Mouse (Mus musculus): ENCODE measurements around the gene Ube2v1. TPM values are rescaled to one million over a fixed set of nuclear protein-coding genes. Genes with fewer than 3 reads are reported as not detected.
"Not testable (repeated sequence)": the region's sequence is repeated elsewhere in the genome, so short reads cannot be mapped to it uniquely, and the experiment has no call there.

The Ube2v1 gene
- polyA plus RNA-seq, 1 experiment: 314 TPM

DNA sequence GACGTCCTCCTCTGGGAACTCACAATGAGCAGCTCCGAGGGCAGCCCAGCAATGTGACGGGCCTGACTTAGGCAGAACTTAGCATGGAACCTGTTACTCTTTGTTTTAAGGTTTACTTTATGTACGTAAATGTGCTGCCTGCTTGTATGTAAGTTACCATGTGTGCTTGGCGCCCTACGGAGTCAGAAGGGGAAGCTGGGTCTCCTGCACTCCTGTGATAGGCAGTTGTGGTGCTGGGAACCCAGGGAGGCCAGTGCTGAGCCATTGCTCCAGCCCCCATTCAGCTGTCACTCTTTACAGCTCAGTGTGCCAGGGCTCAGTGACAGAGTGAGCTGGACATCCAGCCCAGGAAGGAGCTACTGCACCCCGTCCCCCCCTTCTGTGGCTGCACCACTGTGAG is 4.9 kb downstream of the Ube2v1 start:
- H3K9me3 ChIP-seq: no peaks in the 10 kb centered on the region
- H3K36me3 ChIP-seq (replicated peaks; ENCODE audit: low read length): peaks cover 69% of the 10 kb centered on the region
- H3K4me3 ChIP-seq (replicated peaks): peak overlapping the region; percentile 85
- H3K4me1 ChIP-seq: peaks cover 80% of the 10 kb centered on the region
- TF ChIP-seq GATA1 (IDR thresholded peaks at IDR 0.05; ENCODE audit: borderline replicate concordance, low read length): no peak
- no peak for TF ChIP-seq FLI1 (IDR thresholded peaks at IDR 0.05; ENCODE audit: low read length)
- H3K27me3 ChIP-seq (replicated peaks): no peaks in the 10 kb centered on the region

DNA sequence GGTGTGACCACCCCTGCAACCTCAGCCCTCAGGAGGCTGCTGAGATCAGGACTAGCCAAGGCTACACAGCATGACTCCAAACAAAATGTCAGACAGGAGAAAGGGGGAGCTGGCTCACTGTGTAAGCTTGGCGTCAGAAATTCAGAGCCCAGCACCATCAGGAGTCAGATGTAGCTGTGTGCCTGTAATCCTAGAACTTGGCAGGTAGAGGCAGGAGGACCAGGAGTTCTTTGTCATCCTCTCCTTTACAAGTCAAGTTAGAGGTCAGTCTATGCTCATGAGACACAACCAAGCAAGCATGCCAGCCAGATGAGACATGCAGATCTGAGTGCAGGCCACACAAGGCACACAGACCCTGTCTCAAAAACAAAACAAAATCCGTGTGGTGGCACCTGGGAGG is 6.2 kb downstream of the Ube2v1 start:
- no peaks in the 10 kb centered on the region for H3K9me3 ChIP-seq
- no peaks in the 10 kb centered on the region for H3K27me3 ChIP-seq (replicated peaks)
- H3K4me3 ChIP-seq (replicated peaks): peak overlapping the region; percentile 4
- peaks cover 92% of the 10 kb centered on the region for H3K4me1 ChIP-seq
- peaks cover 82% of the 10 kb centered on the region for H3K36me3 ChIP-seq (replicated peaks; ENCODE audit: low read length)
- TF ChIP-seq FLI1 (IDR thresholded peaks at IDR 0.05; ENCODE audit: low read length) (no peak), GATA1 (IDR thresholded peaks at IDR 0.05; ENCODE audit: borderline replicate concordance, low read length) (no peak)

DNA sequence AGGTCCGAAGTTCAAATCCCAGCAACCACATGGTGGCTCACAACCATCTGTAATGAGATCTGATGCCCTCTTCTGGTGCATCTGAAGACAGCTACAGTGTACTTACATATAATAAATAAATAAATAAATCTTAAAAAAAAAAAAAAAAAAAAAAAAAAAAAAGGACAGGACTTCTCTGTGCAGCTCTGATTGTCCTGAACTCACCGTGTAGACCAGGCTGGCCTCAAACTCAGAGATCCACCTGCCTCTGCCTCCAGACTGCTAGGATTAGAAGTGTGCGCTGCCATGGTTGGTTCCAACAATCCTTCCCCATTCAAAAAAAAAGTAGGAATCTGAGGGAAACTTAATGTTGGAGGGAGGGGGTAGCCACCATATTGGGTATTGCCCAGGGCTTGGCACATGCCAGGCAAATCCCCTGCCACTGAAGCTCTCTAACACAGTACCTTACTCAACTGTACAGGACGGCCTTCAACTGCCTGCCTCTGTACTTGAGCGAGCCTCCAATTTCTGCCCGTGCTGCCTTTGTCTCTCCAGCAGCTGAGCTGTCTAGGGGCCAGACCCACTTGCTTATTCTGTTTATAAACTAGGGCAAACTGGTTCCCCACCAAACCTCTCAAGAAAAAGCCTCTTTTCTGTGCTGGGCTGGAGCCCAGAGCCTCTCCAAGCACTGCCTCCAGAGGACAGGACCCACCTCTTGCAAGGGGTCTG is 7.4 kb downstream of the Ube2v1 start:
- Histone ChIP-seq H3K4me1 (peaks cover 87% of the 10 kb centered on the region), H3K36me3 (replicated peaks; ENCODE audit: low read length) (peaks cover 81% of the 10 kb centered on the region), H3K4me3 (replicated peaks) (no peak overlapping the region), H3K9me3 (no peaks in the 10 kb centered on the region), H3K27me3 (replicated peaks) (no peaks in the 10 kb centered on the region)
- no peak for TF ChIP-seq FLI1 (IDR thresholded peaks at IDR 0.05; ENCODE audit: low read length)
- TF ChIP-seq GATA1 (IDR thresholded peaks at IDR 0.05; ENCODE audit: borderline replicate concordance, low read length): no peak

DNA sequence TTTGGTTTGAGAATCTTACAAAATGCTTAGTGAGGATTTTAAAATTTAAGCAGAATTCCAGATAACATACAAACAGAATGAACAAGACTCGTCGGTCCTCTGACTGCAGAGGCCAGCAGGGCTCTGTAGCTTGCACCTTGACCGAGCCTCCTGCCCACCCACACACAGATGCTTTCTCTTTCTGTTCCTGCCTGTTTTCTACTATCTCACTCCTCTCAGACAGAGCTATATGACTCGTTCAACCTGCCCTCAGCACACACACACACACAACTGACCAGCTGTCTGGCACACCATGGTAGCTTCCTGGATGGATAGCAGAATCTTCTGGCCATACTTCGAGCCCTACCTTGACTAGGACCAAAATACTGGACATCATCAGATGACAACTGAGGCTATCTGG is 8.9 kb downstream of the Ube2v1 start:
- peaks cover 84% of the 10 kb centered on the region for H3K4me1 ChIP-seq
- H3K36me3 ChIP-seq (replicated peaks; ENCODE audit: low read length): peaks cover 79% of the 10 kb centered on the region

DNA sequence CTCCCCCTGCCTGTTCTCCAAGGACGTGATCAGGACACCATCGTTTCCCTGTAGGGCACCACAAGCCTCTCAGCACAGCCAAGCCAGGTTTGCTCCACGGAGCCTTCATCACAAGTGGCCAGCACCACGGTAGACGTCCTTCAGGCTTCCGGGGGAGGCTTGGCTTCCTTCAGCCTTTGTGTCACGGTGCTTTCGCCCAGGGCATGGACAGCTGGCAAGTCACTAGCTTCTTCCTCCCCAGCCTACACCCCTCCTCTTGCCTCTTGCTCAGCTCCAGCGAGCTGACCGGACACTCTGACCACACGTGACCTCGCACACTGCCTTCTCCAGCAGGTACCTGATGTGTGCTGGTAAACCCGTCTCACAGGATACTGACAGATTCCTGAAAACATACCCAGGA is 9.5 kb downstream of the Ube2v1 start:
- TF ChIP-seq GATA1 (IDR thresholded peaks at IDR 0.05; ENCODE audit: borderline replicate concordance, low read length): no peak
- no peak for TF ChIP-seq FLI1 (IDR thresholded peaks at IDR 0.05; ENCODE audit: low read length)
- H3K36me3 ChIP-seq (replicated peaks; ENCODE audit: low read length): peaks cover 79% of the 10 kb centered on the region

More for the DNA sequence above, 8.9 kb downstream of the Ube2v1 start:
- TF ChIP-seq FLI1 (IDR thresholded peaks at IDR 0.05; ENCODE audit: low read length): no peak
- TF ChIP-seq GATA1 (IDR thresholded peaks at IDR 0.05; ENCODE audit: borderline replicate concordance, low read length): no peak
- H3K27me3 ChIP-seq (replicated peaks): no peaks in the 10 kb centered on the region
- peak overlapping the region; percentile 33 for H3K4me3 ChIP-seq (replicated peaks)
- H3K9me3 ChIP-seq: no peaks in the 10 kb centered on the region

DNA sequence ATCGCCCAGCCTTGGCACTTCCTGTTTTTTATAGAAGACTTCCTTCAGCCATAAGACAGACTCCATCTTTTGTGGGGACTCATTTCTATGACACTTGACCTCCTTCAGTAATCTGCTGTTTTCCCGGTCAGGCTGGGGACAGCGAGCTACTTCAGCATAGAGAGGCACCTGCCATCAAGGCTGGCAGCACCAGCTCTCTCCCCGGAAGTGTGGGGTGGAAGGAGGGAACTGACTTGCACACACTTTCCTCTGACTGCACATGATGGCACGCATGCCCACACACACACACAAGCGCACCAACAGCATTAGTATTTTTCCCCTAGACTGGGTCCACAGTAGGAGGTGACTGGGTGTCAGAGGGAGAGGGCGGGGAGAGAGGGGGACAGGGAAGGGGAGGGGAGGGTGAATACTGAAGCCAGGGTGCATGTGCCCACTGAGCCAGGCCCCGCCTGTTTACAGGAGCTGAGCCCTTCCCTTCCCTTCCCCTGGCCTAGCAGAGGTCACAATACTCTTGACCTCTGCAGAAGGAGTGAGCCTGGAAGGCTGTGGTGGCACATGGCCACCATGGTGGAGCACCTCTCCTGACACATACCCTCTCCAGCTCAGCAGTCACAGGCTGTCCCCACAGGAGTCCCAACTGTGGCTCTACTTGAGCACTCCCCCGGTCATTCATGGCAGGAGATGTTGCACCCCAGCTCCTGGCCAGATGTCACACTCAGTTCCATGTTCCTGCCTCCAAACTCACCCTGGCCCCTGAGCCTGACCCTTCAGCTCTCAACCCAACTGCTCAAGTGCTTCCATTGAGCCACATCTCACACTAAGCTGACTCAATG is 10.4 kb downstream of the Ube2v1 start:
- Histone ChIP-seq H3K4me1 (peaks cover 84% of the 10 kb centered on the region), H3K4me3 (replicated peaks) (peak overlapping the region; percentile 53), H3K9me3 (no peaks in the 10 kb centered on the region), H3K36me3 (replicated peaks; ENCODE audit: low read length) (peaks cover 80% of the 10 kb centered on the region), H3K27me3 (replicated peaks) (no peaks in the 10 kb centered on the region)
- TF ChIP-seq FLI1 (IDR thresholded peaks at IDR 0.05; ENCODE audit: low read length) (no peak), GATA1 (IDR thresholded peaks at IDR 0.05; ENCODE audit: borderline replicate concordance, low read length) (no peak)

More for the DNA sequence above, 9.5 kb downstream of the Ube2v1 start:
- no peaks in the 10 kb centered on the region for H3K27me3 ChIP-seq (replicated peaks)
- peak overlapping the region; percentile 60 for H3K4me3 ChIP-seq (replicated peaks)
- no peaks in the 10 kb centered on the region for H3K9me3 ChIP-seq
- H3K4me1 ChIP-seq: peaks cover 84% of the 10 kb centered on the region

DNA sequence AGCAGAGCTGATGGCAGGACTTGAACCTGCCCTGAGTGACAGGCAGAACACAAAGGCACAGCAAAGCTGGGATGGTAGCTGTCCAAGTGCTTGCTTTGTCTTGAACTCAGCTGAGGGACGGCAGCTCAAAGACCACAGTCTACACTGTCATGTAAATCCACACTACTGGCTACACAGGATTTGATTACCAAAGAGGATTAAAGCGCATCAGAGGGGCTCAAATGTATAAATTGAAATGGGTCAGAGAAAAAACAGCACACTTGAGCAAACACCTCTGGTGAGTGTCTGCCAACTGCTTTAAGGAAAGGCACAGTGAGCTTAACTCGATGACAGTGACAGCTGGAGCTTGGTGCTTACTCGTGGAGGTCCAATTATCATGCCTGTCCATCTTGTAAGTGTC is 14.4 kb downstream of the Ube2v1 start:
- H3K27me3 ChIP-seq (replicated peaks): no peaks in the 10 kb centered on the region
- H3K36me3 ChIP-seq (replicated peaks; ENCODE audit: low read length): peaks cover 93% of the 10 kb centered on the region
- TF ChIP-seq FLI1 (IDR thresholded peaks at IDR 0.05; ENCODE audit: low read length) (no peak), GATA1 (IDR thresholded peaks at IDR 0.05; ENCODE audit: borderline replicate concordance, low read length) (no peak)
- peaks cover 16% of the 10 kb centered on the region for H3K9me3 ChIP-seq
- no peak overlapping the region for H3K4me3 ChIP-seq (replicated peaks)
- H3K4me1 ChIP-seq: peaks cover 68% of the 10 kb centered on the region

DNA sequence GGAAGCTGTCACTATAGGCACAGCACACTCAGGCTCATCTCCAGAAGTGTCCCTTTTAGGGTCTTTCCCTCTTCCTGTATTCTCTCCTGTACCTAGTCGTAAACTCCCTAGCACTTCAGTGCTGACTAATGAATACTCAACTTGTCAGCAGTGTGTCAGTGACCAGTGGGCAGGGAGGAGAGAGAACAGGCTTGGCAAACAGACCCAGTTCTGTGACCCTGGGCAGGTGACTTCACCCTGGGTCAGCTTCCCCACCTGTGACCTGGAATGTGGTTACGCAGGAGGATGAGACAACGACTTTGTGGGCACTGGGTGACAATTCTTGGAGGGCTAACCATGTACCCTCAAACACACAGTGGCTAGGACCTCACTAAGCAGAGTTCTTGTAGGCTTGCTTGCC is 14.9 kb downstream of the Ube2v1 start:
- Histone ChIP-seq H3K27me3 (replicated peaks) (no peaks in the 10 kb centered on the region), H3K9me3 (peaks cover 16% of the 10 kb centered on the region), H3K4me3 (replicated peaks) (no peak overlapping the region), H3K4me1 (peaks cover 66% of the 10 kb centered on the region), H3K36me3 (replicated peaks; ENCODE audit: low read length) (peaks cover 93% of the 10 kb centered on the region)
- TF ChIP-seq FLI1 (IDR thresholded peaks at IDR 0.05; ENCODE audit: low read length) (no peak), GATA1 (IDR thresholded peaks at IDR 0.05; ENCODE audit: borderline replicate concordance, low read length) (no peak)

DNA sequence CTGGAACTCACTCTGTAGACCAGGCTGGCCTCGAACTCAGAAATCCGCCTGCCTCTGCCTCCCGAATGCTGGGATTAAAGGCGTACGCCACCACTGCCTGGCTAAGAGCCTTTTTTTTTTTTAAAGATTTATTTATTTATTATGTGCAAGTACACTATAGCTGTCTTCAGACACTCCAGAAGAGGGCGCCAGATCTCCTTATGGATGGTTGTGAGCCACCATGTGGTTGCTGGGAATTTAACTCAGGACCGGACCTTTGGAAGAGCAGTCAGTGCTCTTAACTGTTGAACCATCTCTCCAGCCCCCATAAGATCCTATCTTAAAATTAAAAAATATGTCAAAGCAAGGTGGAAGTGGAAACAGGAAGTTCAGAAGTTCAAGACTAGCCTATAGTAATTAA is 18.6 kb downstream of the Ube2v1 start:
- H3K4me3 ChIP-seq (replicated peaks); H3K27me3 ChIP-seq (replicated peaks): not testable (repeated sequence)
- Histone ChIP-seq H3K9me3 (peaks cover 16% of the 10 kb centered on the region), H3K36me3 (replicated peaks; ENCODE audit: low read length) (peaks cover 93% of the 10 kb centered on the region), H3K4me1 (peaks cover 51% of the 10 kb centered on the region)

DNA sequence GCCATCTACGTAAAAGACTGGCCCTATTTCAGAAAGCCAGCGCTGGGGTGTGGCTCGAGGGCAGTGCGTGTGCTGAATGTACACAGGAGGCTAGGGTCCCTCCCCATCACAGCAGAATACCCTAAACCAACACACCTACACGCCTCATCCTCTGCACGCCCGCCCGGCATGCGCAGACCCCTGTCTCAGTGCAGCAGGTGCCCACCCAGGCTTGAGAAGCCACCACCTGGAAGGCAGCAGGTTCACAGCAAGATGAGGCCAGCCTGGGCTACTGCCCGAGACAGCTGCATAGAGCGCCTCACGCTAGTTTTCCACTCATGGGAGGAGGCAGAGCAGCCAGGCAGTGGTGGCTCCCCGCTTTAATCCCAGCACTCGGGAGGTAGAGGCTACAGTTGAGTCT is 19.8 kb downstream of the Ube2v1 start:
- Histone ChIP-seq H3K4me1 (peaks cover 42% of the 10 kb centered on the region), H3K4me3 (replicated peaks) (no peak overlapping the region), H3K36me3 (replicated peaks; ENCODE audit: low read length) (peaks cover 87% of the 10 kb centered on the region), H3K9me3 (peaks cover 16% of the 10 kb centered on the region), H3K27me3 (replicated peaks) (no peaks in the 10 kb centered on the region)
- TF ChIP-seq GATA1 (IDR thresholded peaks at IDR 0.05; ENCODE audit: borderline replicate concordance, low read length) (no peak), FLI1 (IDR thresholded peaks at IDR 0.05; ENCODE audit: low read length) (no peak)

Measured in megakaryocyte, embryonic 14.5 days (primary cell).